Mouse (Mus musculus) thymus, adult 18-20 months (tissue): ENCODE measurements at regions not wholly inside any gene's neighbourhood (a gene's known extent, or its start where the extent isn't known, plus 50 kb on each side); places are given as distances from the start of the nearest gene placed in this dataset.

Source experiments
- DNase-seq, 2 experiments: peaks; one replicate each; pipeline ENCODE4 v3.0.0; 2022; ENCODE audit warnings: mixed read lengths in 2 of 2

GRCm38 (mm10) chr1:72036600-72036999 is 175.5 kb downstream of the Mreg start:
- no peak for DNase-seq

- DNase-seq = no peak
Observed at GRCm38 (mm10) chr1:72036141-72036540, 176.0 kb downstream of the Mreg start.

DNA sequence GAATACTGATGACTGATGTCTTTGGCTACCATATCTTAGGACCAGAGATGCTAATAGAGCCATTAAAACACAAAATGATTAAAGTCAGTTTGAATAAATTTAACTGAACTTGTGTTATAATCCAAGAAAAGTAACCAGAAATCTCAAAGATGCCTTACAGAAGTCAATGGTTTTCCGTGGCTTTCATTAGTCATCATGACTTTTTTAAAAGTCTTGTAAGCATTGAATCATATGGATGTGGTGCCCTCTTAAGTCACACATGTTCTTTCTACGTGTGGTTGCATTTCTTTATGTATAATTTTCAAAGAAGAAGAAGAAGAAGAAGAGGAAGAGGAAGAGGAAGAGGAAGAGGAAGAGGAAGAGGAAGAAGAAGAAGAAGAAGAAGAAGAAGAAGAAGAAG is 178.2 kb downstream of the Mreg start:
- DNase-seq = no peak

- no peak for DNase-seq
Observed at GRCm38 (mm10) chr1:72032214-72032613, 179.9 kb downstream of the Mreg start.

GRCm38 (mm10) chr1:72030763-72031405 is 181.2 kb downstream of the Mreg start:
- no peak for DNase-seq

DNA sequence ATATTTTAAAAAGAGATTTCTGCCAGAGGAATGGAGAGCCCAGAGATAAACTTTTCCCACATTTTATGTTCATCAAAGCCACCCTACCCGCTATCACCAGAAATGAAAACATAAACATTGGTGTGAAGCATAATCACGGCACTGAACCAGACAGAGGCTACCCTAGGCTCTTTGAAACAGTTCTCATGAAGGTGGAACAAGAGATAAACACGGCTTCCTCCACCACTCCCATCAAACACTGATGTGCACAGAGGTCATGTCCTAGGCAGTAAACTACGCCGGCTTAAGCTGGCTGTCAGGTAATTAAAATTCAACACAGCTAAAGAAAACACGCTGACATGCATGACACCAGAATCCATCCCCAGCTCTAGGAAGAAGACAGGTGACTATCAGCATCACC is 182.5 kb downstream of the Mreg start:
- DNase-seq = no peak

- DNase-seq = no peak
Observed at GRCm38 (mm10) chr1:72026861-72027260, 185.2 kb downstream of the Mreg start.

- no peak for DNase-seq
Observed at GRCm38 (mm10) chr1:72022631-72023030, 189.5 kb downstream of the Mreg start.

DNA sequence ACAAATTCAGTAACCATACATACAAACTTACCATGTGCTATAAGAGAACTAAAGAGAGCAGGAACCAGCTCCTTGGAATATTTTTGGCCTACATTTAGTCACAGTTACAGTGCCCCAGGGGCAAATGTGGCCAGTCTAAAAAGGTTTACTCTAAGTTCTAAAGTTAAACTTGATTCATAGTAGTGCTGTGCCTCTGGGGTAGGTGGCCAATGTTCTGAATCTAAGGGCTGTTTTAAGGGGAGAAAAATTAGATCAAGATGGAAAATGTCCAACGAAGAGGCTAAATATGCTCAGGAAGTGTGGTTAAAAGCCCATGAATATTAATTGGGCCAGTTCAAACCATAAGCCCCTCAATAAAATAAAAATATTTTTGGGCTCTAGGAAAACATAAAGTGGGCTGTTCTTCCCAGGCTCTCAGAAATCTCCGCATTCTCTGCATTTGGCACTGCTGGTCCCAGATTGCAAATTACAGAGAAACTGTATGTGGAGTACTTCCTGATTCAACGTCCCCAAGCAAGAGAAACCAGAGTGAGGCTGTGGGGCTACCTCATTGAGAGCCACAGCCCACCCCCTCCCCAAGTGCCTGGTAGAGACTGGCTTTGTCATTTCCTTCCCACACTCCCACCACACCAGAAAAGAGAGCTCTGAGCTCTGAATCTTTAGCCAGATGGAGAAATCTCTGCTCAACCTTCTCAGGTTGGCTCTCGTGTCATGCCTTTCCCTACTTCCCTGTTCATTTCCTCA is 193.5 kb downstream of the Mreg start:
- DNase-seq = no peak

- DNase-seq = no peak
Observed at GRCm38 (mm10) chr1:72017814-72018478, 194.2 kb downstream of the Mreg start.

- DNase-seq = no peak
Observed at GRCm38 (mm10) chr1:72015471-72015870, 196.6 kb downstream of the Mreg start.

DNA sequence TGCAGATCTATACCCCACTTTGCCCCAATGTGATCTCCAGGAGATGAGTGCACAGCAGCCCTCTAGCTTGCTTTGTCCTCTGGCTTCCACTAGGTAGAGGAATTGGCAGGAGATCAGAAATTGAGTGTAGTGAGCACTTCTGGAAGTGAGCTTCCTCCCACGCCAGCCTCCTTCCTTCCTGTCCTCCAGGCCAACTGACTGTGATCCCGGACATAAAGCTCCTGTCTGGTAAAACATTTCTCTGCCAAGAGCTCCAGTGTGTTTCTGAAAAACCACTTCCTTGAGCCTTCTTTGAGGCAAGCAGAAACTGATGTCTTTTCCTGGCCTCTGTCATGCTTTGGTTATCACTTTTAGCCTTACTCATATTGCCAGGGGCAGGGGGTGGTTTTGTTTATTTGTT is 197.5 kb downstream of the Mreg start:
- no peak for DNase-seq

DNA sequence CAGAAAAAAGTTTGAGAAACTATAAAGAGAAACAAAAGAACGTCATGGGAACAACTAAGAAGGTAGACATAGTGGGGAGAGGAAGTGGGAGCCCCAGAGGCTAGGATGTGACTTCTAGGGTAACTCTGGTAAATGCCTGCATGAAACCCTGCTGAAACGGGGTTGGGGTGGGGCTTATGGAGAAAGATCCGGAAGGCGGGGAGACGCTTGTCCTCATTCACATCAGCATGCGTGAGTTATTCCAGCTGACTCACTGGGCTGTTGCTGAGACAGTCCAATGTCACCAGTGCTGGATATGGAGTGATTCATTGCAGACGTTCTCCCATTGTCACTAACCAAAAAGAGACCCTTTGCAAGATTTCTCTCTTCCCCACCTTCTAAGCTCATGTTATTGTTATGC is 198.2 kb downstream of the Mreg start:
- DNase-seq = no peak

GRCm38 (mm10) chr1:72012710-72013109 is 199.4 kb downstream of the Mreg start:
- DNase-seq = no peak

DNA sequence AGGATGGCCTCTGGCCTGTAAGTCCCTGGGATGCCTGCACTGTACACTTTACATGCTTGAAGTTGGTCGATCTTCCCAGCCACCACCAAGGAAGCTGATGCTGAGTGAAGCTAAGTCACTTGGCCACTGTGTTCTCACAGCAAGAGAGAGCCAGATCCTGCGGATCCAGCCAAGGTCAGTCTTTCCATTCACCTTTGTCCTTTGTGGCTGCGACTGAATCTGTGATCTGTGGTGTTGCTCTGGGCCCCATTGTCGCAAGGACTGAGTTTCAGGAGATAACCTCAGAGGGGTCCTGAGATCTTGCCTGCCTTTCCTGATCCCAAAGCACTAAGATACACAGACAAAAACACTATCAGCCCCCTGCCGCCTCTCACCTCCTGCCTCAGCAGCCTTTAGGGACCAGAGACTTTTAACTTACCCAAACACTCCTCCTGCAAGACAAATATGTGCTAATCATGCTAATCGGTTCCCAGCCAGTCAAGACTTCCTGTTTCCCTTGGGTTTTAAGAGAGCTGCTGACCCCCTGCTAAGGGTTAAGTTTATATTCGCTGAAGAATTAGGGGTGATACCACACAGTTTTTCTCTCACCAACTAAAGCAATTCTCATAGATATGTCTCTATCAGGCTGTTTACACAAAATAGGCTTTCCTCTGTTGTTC is 202.7 kb downstream of the Mreg start:
- DNase-seq = no peak

- DNase-seq = no peak
Observed at GRCm38 (mm10) chr1:72006696-72007291, 205.3 kb downstream of the Mreg start.

- no peak for DNase-seq
Observed at GRCm38 (mm10) chr1:72005956-72006355, 206.2 kb downstream of the Mreg start.

DNA sequence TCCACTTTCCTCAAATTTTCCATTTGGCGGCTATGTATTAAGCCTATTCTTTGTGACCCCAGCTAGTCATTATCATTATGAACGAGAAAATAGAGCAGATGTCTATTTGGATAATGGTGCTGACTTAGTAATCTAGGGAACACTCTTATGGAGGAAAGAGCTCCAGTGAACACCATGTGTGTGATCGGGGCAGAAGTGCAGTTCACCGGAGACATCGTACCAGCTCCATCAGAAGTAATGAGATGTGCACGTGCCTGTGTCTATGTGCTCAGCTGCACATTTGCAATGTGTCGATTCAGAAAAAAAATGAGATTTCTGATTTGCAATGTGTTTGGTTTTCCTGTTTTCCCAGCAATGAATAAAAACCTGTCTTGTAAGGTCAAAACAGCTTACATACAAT is 206.6 kb downstream of the Mreg start:
- no peak for DNase-seq

GRCm38 (mm10) chr1:72003424-72004278 is 208.5 kb downstream of the Mreg start:
- DNase-seq = no peak

DNA sequence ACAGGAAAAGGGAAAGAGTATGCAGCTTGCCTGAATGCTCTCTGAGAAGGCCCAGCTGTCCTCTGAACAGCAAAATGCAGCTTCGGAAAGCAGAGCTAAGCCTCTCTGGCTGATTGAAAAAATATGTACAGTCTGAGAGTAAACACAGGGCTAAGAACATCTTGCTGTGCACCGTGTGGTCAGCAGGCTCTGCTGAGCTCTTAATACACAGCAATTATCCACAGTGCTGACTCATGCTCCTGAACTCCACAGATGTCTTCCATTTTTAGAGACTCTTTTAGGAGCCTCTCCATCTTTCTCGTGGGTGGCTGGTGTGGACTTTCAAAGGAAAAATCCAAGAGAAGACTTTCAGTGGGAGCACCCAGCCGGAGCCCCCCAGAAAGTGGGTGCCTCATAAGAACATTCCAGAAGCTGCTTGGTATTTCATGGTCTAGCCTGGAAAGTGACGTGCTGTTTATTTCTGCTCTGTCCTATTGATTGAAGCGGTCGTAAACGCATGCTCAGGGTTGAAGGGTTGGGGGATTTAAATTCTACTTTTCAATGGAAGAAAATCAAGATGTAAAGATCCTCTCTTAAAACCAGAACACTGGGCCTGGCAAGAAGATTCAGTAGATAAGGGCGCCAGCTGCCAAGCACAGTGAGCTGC is 209.5 kb downstream of the Mreg start:
- DNase-seq = no peak

- DNase-seq = no peak
Observed at GRCm38 (mm10) chr1:72000741-72001140, 211.4 kb downstream of the Mreg start.

DNA sequence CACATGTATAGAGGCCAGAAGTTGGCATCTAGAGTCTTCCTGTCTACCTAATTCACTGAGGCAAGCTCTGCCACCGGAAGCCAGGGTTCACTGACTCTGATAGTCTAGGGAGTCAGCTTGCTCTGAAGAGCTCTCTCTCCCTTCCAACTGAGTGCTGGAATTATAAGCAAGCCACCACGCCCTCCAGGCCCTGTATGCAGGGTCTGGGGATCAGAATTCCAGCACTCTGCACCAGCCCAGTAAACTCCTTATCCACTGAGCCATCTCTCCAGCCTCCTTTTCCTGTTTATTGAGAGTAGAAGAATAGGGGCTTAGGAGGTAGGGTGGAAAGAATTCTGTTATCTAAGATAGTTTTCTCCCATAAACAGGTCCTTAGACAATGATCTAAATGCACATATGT is 215.3 kb downstream of the Mreg start:
- DNase-seq = no peak
